Mouse (Mus musculus) cerebellum, adult 8-10 months (tissue): ENCODE measurements at regions not wholly inside any gene's neighbourhood (a gene's known extent, or its start where the extent isn't known, plus 50 kb on each side); places are given as distances from the start of the nearest gene placed in this dataset.

ENCODE experiments used
- DNase-seq: peaks from one replicate; pipeline ENCODE4 v3.0.0; 2022

DNA sequence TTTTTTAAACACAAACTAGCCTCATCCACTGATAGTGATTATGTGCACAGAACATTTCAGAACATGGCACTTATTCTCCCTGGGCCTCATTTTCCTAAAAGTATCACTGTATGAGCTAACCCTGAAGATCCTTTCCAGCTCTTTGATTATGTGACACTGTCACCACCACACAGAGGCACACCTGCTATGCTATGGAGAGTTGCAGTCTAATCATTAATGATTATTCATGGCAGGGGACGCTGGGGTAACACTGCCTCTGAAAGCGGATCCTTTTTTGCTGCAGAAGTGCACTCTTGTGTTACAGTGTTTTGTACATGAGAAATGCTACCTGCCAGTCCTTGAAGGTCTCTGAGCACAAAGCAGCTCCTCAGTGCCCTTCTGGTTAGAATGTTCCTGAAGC is 615.3 kb upstream of the Fbxo33 start:
- no peak for DNase-seq

DNA sequence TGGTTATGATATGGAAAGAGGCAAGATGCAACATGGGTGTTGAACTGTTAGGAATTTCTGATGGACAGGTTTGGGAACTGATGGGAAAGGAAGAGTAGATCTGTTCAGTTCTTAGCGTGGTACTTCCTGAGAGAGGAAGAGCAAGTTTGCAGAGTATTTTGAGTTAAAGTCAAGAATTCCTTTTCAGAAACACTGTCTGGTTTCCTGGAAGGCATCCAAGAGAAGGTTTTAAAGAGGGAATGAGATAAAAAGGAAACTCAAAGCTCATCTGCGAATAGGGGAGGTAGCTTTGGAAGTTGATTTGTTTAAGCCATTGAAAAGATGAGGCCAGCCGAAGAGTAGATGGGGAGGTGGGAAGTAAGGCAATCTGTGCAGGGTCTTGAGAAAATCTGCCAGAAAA is 603.4 kb upstream of the Fbxo33 start:
- DNase-seq: no peak

DNA sequence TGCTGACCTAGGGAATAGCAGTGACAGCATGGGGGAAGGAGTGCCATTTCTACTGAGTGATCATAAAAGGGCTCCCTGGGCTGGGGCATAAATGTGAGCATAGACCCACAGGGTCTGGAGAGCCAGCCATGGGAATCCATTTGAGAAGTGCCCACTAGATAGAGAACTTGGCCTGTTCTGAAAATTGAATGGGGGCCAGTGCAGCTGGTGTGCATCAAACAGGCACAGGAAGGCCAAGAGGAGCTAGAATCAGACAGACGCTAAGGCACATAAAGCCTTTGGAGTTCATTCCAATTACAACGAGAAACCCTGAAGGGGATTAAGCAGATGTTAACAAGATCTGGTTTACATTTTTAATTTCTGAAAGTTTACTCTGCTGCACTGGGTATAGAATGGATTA is 602.9 kb upstream of the Fbxo33 start:
- no peak for DNase-seq

DNA sequence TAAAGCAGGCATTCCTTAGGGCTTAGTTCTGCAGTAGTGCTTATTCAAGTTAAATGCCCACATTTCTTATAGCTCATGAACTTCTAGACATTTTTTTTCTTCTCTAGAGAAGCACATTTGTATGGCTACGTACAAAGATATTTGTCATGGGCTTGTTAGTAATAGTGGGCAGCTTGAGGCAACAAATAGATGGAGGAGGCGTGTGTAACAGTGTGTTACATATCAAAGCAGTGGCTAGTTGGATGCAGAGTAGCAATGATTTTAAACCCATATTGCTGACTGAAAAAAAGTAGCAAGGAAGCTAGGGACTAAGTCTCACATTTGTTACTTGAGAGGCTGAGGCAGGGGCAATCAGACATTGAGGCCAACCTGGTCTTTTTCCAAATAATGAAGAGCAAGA is 602.2 kb upstream of the Fbxo33 start:
- no peak for DNase-seq

DNA sequence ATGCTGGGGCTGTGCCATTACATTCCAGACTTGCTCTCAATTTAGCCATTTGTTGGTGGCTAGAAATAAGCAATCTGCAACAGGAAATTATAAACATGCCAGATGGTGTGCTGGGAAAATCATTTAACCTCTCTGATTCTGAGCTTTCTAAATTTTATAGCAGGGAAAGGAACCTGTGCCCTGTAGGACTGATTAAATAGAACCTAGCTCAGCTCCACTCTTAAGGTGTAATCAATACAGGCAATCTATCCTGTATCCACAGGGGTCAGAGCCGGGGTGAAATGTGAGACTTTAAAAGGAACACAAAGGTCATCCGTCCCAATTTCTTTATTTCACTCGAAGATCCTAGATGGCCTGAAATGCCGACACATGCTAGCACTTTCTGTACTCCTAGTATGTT is 596.4 kb upstream of the Fbxo33 start:
- no peak for DNase-seq

DNA sequence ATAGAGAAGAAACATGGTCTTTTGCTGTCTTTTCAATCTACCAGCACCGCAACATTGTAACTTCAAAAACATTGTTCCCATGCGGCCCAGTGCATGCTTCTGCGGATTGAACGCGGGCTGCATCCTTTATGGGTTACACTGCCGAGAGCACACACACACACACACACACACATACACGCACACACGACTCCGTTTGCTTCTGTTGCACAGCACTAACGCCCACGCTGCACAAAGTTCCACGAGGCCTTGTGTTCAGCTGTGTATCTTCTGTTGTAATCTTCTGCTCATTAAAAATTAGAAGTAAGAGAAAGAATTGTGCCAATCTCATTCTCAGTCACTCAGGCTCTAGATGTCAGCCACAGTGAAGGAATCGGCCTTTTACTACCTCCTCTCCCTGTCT is 594.8 kb upstream of the Fbxo33 start:
- no peak for DNase-seq

DNA sequence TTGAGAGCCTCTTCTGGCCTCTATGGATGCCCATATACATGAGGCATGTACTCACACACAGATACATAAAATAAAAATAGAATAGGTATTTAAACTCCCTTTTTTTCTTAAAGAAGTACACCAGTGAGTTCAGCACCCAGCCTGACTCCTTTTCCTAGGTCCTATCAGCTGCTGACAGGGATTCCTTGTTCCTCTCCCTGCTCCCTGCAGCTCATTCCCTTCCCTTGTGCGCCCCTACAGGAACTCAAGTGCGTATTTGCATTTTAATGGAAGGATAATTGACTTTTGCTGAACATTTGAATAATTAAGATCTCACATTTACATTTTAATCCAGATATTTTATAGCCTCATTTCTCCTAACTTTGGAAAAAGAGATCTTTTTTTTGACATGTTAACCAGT is 589.7 kb upstream of the Fbxo33 start:
- no peak for DNase-seq

DNA sequence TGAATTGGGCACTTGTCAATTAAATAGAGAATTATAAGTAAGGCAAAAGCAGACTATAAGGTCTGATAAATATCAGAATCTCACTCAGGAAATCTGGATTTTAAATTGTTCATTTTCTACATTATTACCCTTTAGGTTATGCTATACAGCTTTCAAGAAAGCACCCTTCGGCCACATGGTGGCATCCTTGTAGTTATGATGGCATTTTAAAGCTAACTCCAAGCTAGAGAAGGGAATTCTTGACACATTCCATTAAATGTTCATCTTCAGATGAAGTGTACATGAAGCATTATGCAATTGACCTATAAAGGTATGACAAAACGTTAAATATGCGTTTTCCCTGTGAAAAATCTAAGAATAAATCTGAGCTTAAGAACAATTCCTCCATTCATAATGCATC is 578.5 kb upstream of the Fbxo33 start:
- DNase-seq: no peak

DNA sequence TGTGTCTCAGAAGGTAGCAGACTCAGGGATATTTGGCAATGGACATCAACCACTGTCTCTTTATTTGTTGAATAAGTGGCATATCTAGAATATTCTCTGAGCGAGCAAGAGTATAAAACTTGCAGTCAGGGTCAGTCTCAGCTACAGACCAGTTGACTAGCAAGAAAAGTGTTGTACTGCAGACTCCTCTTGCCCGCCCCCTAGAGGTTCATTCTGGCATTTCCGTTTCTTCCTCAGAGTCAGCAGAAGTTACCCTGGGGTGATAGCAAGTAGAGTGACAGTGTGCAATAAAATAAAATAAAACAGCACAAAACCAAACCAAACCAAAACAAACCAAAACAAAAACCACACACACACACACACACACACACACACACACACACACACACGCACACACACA is 571.9 kb upstream of the Fbxo33 start:
- no peak for DNase-seq

DNA sequence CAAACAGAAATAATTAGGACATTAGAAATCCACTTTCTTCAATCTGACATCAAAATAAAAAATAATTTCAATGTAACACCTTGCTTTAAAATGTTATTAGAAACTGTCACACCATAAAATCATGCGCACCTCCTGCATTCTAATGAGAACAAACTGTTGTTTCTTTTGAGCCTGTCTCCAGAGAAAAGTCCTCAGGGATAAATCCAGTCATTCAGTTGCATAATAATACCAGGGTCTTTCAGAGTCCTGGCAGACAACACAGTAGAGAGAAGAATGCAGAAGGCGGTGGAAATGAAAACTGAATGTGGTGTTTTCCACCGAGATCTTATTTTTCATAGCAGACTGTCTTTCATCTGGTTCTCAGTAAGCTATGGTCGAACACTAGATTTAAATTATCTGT is 567.3 kb upstream of the Fbxo33 start:
- DNase-seq: no peak

DNA sequence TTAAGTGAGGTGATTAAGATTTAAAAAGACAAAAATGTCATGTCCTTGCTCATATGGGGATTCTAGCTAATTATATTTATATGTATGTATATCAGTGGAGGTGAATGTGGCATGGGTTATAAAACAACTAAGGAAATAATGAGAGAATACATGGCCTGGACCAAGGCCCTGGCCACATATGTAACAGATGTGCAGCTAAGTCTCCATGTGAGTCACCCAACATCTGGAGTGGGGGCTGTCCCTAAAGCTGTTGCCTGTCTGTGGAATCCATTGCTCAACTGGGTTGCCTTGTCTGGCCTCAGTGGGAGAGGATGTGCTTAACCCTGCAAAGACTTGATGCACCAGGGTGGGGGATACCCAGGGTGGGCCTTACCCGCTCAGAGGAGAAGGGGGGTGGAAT is 551.5 kb upstream of the Fbxo33 start:
- no peak for DNase-seq

DNA sequence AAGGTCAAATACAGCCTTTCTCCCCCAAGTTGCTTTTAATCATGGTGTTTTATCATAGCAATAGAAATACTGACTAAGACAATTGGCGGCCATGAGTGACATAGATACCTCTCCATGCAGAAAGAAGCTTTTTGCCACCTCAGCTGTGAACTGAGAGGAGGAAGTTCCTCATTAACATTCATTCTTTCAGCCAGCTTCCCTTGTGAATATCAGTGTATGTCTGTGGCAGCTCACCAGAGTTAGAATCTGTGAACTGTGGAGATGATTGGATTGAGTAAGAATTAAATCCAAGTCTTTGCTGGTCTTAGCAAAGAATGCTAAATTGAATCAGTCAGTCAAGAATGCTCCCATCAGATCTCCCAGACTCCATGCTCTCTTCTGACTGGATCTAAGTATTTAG is 542.7 kb upstream of the Fbxo33 start:
- no peak for DNase-seq

DNA sequence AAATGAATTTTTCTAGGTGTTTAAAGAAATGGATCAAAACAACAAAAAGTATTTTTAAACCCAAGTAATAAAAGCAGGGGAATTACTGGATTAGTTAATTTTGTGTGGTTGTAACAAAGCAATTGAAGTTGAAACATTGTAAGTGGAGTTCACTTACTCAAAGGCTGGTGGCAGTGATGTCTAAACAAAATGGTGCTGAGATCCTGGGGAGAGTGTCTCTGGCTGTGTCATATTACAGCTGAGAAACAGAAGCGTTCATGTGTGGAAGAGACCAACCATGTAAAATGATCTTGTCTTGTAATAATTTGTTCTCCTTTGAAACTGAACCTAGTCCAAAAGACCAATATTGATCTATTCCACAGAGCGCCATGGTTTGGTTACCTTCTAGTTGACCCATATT is 525.2 kb upstream of the Fbxo33 start:
- DNase-seq: no peak

DNA sequence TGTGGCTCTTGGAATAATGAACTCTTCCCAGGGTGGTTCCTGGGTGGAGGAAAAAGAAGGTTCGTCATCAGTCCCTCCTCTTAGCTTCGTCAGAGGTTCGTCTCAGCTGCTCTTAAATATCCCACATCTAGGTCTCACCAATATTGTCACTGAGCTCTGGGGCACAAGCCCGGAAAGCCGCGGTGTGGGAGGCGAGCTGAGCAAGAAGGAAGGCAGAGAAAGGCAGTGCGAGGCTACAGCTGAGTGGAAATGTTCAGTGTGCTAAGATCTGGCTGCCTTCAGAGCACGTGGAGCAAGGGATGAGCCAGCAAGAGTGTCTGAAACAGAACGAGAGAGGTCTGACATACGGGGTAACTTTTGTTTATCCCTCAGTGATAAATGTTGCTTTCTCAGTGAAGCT is 523.7 kb upstream of the Fbxo33 start:
- DNase-seq: no peak

DNA sequence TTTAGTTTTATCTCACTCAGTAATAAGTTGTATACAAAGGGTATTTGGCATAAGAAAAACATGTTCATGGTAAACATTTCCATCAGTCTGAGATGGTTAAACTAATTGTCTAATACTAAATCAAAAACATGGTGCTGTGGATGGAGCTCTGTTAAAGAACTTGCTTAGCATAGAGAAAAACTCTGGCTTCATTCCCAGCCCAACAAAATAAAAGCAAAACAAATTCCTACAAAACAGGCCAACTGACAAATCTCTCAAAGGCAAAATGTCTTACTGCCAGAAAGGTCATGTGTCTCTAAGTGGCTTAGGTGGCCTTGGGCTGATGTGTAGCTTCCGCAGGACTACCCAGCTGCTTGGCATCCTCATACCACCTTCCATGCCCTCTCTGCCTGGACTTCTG is 505.4 kb upstream of the Fbxo33 start:
- DNase-seq: no peak

DNA sequence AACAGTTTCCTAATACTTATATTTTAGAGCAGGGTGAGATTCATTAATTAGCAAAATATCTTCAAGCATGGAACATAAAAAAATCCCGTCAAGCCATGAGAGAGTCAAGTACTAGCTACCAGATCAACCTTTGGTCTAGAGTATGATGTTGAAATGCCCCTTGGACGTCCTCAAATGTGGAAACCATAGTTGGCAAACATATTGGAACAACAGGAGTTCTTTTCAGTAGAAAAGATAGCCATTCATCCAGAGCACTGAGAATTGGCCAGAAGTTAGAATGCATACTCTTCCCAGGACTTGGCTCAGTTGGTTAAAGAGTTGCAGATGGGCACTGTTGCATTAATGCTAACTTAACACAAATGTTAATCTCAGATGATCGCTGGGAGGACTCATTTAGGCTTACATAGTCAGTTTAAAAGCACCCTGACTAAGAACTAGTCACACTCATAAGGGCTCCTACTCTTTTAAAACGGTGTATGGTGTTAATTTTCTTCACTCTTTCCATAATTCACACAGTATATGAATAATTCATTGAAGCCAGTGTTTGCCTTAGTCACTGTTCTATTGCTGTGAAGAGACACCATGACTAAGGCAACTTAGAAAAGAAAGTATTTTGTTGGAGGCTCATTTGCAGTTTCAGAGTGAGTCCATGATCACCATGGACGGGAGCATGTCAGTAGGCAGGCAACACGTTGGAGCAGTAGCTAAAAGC is 503.1 kb upstream of the Fbxo33 start:
- DNase-seq: no peak

DNA sequence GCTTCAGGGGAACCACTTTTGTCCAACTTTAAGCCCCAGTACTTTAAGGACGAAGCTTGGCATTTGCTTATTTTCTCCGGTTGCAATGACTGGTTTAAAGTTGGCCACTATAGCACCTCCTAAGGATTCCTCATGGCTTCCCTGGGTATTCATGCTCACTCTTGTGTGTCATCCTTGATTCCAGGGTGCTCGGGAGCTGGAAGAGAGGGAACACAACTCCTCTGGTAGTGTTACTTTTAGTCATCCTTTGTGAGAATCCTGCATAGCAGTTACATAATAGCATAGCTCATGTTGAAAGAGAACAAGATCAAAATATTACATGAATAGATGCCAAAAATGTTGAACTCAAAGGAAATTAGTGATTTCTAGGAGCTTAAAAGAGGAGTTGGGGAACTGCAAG is 493.7 kb upstream of the Fbxo33 start:
- DNase-seq: no peak

DNA sequence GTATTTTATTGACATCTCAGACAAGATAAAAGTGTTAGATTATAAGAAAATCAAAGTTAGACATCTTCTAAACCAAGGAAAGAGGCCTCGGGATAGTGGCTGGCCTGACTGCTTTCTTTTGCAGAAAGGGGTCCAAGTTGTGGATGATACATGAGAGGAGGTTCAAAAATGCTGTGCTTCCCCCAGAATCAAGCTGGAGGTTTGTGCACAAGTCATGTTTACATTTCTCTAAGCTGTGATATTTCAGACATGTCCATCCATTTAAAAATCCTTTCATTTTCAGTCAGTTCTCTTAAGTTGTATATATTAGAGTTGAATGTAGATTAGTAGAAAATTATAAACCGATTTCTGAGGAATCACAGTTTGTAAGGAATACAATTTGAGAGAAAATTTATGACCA is 463.7 kb upstream of the Fbxo33 start:
- DNase-seq: no peak

DNA sequence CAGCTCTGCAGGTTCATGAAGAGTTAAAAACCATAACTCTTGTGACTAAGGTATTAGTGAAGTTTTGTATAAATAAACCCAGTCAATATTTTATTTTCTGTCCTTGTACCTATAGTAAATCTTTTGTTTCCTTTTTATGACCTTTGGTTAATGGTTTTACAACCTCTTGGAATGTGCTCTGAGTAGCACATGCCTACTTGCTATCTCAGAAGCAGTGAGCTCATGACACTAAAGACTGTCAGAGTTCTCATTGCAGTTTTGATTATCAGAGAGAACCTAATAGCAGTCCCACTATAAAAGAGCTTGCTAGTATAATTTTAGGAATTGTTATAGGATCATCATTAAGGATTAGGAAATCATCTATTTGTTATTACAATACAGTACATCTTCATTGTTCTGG is 443.6 kb upstream of the Fbxo33 start:
- DNase-seq: no peak

DNA sequence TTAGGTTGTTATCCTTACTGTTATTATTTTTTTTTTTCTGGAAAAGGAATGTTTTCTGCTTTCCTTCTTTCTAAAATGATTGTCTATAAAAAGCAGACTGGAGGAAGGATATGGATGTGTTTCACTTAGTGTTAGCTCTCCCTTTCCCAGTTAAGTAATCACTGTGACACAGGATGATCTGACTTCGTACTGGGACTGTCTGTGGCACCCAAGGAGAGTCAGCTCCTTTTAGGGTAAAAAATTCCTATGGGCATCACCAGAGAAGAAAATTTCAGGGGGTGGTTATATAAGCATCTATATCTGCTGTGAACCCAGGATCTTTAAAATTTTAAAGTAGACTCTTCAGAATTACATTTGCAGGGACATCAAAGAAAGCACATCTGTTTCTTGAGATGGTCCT is 411.2 kb upstream of the Fbxo33 start:
- DNase-seq: no peak

DNA sequence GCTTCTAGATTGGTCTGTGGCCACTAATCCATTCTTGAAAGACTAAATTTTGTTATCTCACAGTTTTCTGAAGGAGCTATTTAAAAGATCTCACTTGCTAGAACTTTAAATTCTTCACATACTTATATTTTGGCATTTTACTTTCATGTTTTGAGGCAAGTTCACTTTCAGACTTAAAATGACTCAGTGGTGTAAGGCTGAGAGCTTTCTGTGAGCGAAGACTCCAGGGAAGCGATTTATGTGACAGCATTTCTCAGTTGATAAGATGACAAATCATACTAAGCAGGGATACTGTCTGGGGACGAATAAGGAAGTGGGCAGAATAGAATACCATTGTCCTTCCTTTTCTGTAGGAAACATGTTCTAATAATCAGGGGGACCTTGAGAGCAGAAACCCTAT is 403.6 kb upstream of the Fbxo33 start:
- no peak for DNase-seq

DNA sequence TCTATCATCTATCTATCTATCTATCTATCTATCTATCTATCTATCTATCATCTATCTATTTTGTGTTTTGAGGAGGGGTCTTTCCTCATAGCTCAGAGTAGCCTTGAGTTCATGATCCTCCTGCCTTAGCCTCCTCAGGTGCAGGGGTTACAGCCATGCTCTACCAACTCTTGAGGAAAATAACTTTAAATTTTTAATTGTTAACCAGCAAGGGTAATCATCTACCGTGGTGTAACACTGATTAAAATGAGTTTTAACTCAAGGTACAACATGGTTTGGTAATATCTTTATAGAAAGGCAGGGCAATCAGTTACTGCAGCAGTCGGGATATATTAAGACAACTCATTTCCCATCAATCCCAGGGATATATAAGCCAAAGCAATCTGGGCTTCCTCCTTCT is 401.6 kb upstream of the Fbxo33 start:
- no peak for DNase-seq

DNA sequence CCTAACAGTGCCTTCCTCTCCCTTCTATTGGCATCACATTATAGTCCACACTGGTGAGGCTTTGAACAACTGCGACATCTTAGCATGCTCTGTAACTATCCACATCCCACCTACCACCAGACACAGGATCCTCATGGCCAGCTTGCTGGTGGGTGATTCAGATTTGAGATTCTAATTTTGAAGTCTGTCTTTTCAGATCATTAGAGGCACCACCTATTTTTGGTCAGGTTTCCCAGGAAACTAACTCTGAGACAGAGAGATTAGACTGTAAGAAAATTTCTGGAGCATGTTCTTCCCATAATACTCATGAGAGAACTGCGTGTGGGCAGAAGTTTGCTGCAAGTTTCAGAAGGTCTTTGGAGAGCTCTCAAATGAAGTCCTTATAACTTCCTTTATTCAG is 400.8 kb upstream of the Fbxo33 start:
- no peak for DNase-seq

DNA sequence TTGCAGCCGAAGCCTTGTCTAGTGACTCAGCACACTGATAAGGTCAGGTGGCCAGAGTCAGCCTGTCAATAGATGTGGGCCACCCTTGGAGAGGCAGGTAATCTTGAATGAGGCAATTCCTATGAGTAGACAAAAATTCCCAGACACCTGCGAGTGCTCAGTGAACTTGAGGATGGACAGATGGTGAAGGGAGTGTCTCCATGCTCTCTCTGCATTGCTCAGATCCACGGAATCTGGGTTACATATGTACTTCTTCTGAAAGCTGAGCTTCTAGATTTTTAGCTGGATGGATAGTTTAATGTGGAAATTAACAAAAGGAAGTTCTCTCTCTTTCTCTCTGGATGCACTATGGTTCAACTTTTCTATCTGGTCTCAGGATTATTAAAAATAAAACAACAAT is 396.6 kb upstream of the Fbxo33 start:
- no peak for DNase-seq

DNA sequence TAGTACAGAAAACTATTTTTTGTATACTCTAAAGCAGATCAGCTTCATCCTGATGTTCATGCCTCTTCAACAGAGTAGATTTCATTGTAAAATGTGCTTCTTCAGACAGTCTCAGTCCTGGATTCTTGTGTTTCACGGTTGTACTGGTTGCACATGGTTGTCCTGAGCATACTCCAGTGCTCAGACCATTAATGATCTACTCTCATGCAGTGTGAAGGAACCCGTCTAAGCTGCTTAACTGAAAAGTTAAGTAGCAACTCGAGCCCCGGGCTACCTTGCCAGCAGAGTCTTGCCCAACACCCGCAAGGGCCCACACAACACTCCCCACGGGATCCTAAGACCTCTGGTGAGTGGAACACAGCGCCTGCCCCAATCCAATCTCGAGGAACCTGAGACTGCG is 380.3 kb upstream of the Fbxo33 start:
- no peak for DNase-seq

DNA sequence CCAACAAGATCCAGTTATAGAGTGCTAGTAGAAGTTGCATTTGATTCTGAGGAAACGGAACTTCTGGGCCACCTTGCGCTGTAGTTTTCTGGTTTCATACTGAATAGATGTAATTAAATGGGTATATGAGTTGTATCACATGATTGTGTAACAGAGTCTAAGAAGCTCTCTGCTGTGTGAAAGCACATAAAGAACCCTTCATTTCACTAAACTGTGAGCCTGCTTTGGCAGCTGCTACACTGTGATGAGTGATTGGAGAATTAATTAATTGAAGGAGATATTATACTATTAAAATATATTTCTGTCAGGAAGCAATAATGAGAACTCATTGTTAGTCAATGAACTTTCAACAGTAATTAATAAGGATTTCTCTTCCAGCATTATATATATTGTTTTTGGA is 369.8 kb upstream of the Fbxo33 start:
- DNase-seq: no peak
